Mouse (Mus musculus) forebrain, embryonic 12.5 days (tissue): ENCODE measurements around the gene Sel1l. TPM values are rescaled to one million over a fixed set of nuclear protein-coding genes. Genes with fewer than 3 reads are reported as not detected.

ENCODE experiments used
- ATAC-seq: fragments of 200-750 bp; cut with Nextera tagmentation; 2 replicates; pipeline ENCODE4 v1.8.0; 2017; ENCODE audit warnings: moderate TSS enrichment; ENCODE audit not compliant: low FRiP score
- H3K27ac ChIP-seq: fragments of 300-500 bp; sonication (generic); 2 replicates; pipeline ENCODE4 v1.5.1; 2016; ENCODE audit warnings: mild to moderate bottlenecking
- H3K27me3 ChIP-seq: fragments of 300-500 bp; sonication (generic); 2 replicates; pipeline ENCODE4 v1.6.1; 2016; ENCODE audit warnings: mild to moderate bottlenecking
- H3K36me3 ChIP-seq: fragments of 300-500 bp; sonication (generic); replicated peaks from 2 replicates; pipeline ENCODE4 v1.6.1; 2016; ENCODE audit warnings: mild to moderate bottlenecking
- H3K4me1 ChIP-seq: fragments of 300-500 bp; sonication (generic); 2 replicates; pipeline ENCODE4 v1.6.1; 2016
- H3K4me2 ChIP-seq: fragments of 300-500 bp; sonication (generic); 2 replicates; pipeline ENCODE4 v1.6.1; 2016; ENCODE audit warnings: mild to moderate bottlenecking, moderate library complexity
- H3K4me3 ChIP-seq: fragments of 300-500 bp; sonication (generic); replicated peaks from 2 replicates; pipeline ENCODE4 v1.5.1; 2016; ENCODE audit warnings: mild to moderate bottlenecking
- H3K9ac ChIP-seq: fragments of 300-500 bp; sonication (generic); 2 replicates; pipeline ENCODE4 v1.6.1; 2016; ENCODE audit warnings: mild to moderate bottlenecking
- H3K9me3 ChIP-seq: fragments of 300-500 bp; sonication (generic); 2 replicates; pipeline ENCODE4 v1.6.1; 2016
- WGBS: fragments of 180-500 bp; shearing (Covaris S2); methylation state at CpG from one replicate; pipeline ENCODE4 v1.1.7; 2016; 5-methylcytosine and 5-hydroxymethylcytosine counted together
- polyA plus RNA-seq: library from polyadenylated mRNA; unstranded; fragments of >200 nt; fragmentation: Nextera tagmentation; extraction: Ambion mirVana; gene quantifications from 2 replicates; pipeline ENCODE4 v1.2.1, GENCODE M21; 2016

Gene Sel1l
- polyA plus RNA-seq, 1 experiment from 2014 or later = 69.7 TPM

DNA sequence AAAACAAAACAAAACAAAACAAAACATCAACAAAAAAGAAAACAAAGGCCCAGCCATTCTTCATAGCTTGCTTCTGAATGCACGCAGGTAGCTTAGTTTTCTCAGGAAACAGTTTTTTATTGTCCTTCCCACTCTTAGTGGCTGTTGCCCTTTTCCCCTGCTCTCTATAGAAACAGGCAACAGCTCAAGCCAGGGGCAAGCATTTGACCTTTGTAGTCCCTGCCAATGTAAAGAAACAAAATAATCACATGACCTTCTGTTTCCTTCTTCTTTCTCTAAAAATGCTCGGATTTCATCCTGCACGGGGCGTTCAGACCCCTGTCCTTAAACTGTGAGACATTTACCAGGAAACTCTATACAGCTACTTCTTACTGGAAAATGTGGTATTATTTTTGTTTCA is 4.4 kb downstream of the Sel1l start:
- no peak overlapping the region for H3K9ac ChIP-seq
- H3K4me1 ChIP-seq = peaks cover 14% of the 10 kb centered on the region
- no peak overlapping the region for H3K4me2 ChIP-seq
- H3K36me3 ChIP-seq = peaks cover 30% of the 10 kb centered on the region
- no peak overlapping the region for H3K4me3 ChIP-seq
- 65% methylated on average over 4 of the region's 4 CpGs for WGBS
- no peak overlapping the region for H3K27ac ChIP-seq
- H3K9me3 ChIP-seq = no peaks in the 10 kb centered on the region
- H3K27me3 ChIP-seq = no peaks in the 10 kb centered on the region
- no peak for ATAC-seq

DNA sequence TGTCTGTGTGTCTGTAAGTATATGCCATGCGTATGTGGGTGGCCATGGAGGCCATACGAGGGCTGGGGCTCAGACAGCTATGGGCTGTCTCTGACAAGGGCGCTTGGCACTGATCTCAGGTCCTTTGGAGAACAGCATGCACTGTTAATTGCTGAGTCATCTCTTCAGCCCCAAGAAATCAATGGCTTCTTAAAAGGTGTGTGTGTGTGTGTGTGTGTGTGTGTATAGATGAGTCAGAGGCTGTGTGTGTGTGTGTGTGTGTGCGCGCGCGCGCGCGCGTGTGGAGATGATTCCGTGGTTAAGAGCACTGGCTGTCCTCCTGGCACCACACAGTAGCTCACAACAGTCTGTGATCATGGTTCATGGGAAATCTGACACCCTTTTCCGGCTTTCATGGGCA is 5.1 kb downstream of the Sel1l start:
- H3K9me3 ChIP-seq = no peaks in the 10 kb centered on the region
- peaks cover 14% of the 10 kb centered on the region for H3K4me1 ChIP-seq
- H3K27me3 ChIP-seq = no peaks in the 10 kb centered on the region
- no peak overlapping the region for H3K27ac ChIP-seq
- peaks cover 36% of the 10 kb centered on the region for H3K36me3 ChIP-seq
- no peak overlapping the region for H3K9ac ChIP-seq
- H3K4me2 ChIP-seq = no peak overlapping the region
- no peak for ATAC-seq
- WGBS = 94% methylated on average over 13 of the region's 13 CpGs
- no peak overlapping the region for H3K4me3 ChIP-seq

DNA sequence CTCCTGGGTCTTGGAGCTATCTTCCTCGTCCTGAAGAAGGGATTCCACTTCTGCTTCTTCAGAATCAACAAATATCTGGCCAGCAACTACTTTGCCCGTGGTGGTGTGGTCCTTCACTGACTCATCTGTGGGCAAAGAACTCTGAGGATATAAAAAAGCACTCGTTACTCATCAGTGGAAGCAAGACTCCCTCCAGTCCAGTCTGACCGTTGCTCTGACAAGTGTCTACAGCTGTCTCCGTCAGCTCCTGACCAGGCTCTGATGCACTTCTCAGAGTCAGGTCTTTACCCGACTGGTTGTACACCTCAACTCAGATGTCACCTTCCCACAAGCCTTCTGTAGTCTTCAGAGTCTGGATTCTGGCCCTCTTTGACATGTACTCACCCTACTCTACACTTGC is 7.2 kb downstream of the Sel1l start:
- no peaks in the 10 kb centered on the region for H3K4me1 ChIP-seq
- H3K9me3 ChIP-seq = no peaks in the 10 kb centered on the region
- no peaks in the 10 kb centered on the region for H3K27me3 ChIP-seq
- no peak for ATAC-seq
- 95% methylated on average over 6 of the region's 6 CpGs for WGBS
- H3K4me2 ChIP-seq = no peak overlapping the region
- H3K36me3 ChIP-seq = peaks cover 58% of the 10 kb centered on the region
- H3K27ac ChIP-seq = no peak overlapping the region
- no peak overlapping the region for H3K4me3 ChIP-seq
- H3K9ac ChIP-seq = no peak overlapping the region

DNA sequence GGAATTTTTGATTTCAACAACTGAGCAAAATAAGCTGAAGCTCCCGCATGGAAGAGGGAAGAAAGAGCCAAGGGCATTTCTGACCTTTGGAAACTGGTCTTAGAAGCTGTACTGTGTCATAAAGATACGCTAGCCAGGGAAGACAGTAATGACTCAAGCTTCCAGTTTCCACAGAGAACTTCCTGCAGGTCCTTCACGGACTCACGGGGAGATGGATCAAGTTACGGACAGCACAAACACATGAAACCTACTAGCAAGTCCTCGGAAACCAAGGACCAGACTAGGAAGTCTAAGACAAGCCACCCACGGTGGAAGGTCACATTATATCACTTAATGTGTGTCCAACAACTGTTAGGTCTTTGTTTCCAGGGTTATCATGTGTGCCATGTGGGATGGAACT is 10.7 kb downstream of the Sel1l start:
- H3K27ac ChIP-seq = no peak overlapping the region
- no peaks in the 10 kb centered on the region for H3K9me3 ChIP-seq
- ATAC-seq = no peak
- no peak overlapping the region for H3K4me3 ChIP-seq
- H3K36me3 ChIP-seq = peaks cover 85% of the 10 kb centered on the region
- H3K4me1 ChIP-seq = no peaks in the 10 kb centered on the region
- H3K27me3 ChIP-seq = no peaks in the 10 kb centered on the region
- no peak overlapping the region for H3K9ac ChIP-seq
- no peak overlapping the region for H3K4me2 ChIP-seq
- 91% methylated on average over 7 of the region's 7 CpGs for WGBS

DNA sequence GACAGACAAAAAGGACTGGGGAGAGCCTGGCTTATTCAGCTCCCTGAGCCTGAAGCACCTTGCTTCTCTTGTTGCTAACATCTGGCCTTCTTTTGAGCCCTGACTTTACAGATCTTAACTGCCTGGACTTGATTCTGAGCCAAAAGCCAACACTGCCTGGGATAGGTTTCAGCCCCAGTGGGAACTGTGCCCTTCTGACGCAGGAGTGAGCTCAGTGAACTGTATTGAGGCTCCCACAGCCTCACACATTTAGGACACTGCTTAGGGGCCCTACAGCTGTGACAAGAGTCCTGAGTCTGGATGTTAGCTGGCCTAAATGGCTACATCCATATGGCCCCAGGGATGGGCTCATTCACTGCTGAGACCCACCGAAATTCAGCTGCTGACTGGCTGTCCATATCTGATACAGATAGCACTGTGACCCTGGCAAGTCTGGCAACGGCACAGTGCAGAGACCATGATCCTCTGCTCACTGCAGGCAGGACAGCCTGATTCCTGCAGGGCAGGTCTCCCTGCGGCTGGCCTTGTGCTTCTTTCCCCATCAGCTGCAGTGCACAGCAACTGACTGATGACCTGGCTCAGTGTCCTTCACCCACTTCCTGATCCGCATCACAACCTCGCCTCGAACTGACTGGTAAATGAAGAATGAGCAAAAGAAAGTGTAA is 11.4 kb downstream of the Sel1l start:
- H3K9me3 ChIP-seq = no peaks in the 10 kb centered on the region

DNA sequence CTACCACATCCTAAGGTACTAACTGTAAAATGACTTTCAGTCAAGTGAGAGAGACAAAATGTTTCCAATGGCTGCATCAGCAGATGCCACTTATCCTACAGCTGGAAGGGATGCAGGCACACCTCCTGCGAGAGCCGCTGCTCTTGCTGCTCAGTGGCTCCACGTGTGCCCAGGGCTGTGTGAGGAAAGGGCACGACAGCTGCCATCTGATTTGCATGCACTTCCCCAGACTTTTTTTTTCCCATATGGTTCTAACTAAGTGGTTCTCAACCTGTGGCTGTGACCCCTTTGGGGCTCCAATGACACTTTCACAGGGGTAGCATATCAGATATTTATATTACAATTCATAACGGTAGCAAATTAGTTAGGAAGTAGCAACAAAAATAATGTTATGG is 15.0 kb downstream of the Sel1l start:
- no peak for ATAC-seq
- H3K9me3 ChIP-seq = no peaks in the 10 kb centered on the region
- H3K9ac ChIP-seq = no peak overlapping the region
- no peak overlapping the region for H3K27ac ChIP-seq
- no peaks in the 10 kb centered on the region for H3K4me1 ChIP-seq
- H3K36me3 ChIP-seq = peaks cover 79% of the 10 kb centered on the region
- WGBS = 78% methylated on average over 5 of the region's 5 CpGs
- H3K27me3 ChIP-seq = no peaks in the 10 kb centered on the region
- no peak overlapping the region for H3K4me2 ChIP-seq
- H3K4me3 ChIP-seq = no peak overlapping the region

More for the DNA sequence above, 11.4 kb downstream of the Sel1l start:
- WGBS = 91% methylated on average over 7 of the region's 7 CpGs
- ATAC-seq = no peak
- Histone ChIP-seq H3K4me3 (no peak overlapping the region), H3K4me2 (no peak overlapping the region), H3K27ac (no peak overlapping the region), H3K4me1 (no peaks in the 10 kb centered on the region), H3K36me3 (peaks cover 89% of the 10 kb centered on the region), H3K27me3 (no peaks in the 10 kb centered on the region), H3K9ac (no peak overlapping the region)

DNA sequence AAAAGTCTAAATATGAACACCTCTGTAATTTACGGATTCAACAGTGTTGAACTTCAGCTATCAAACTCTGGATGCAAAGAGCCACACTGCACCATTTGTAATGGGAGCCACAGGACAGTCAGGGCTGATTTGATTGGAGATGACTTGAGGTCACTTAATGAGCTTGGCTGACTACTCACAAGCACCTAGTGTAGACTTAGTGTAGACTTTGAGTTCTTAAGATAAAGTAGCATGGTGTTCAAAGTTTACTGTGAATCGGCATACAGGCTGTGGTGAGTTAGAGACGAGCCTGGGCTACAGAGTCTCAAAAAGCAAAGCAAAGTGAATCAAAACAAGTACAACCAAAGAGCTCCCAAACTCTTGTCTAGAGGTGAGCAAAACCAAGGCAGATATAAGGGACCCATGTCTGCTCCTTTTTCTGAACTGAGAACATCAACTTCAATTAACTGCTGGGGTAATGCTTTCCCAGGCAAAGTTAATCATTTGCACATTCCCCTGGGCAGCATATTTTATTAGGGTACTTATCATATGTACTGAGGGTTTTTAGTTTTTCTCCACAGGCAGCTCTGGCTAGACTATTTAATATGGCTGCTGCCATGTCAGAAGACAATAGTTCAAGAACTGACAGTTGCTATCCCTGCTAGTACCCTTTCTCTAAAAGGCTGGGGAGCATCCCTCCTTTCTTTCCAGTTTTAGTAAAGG is 15.6 kb downstream of the Sel1l start:
- no peak overlapping the region for H3K27ac ChIP-seq

DNA sequence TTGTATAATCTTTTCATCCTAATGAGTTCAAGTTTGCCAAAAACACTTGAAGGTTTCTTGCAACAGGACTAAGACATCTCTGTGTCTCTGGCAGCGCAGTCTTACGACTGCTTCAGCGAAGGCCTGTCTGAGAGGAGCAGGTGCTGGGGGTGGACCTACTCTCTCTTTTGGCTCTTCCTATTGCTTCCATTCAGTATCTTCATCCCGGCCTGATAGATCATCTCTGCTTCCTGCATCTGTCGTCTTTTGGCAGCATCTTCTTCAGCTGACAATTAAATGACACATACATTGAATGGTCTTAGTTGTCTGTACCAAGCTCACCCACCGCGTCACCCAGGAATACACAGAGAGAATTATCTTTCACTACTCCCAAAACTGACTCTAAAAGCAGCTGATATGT is 17.5 kb downstream of the Sel1l start:
- 95% methylated on average over 7 of the region's 7 CpGs for WGBS
- H3K4me1 ChIP-seq = no peaks in the 10 kb centered on the region
- no peak for ATAC-seq
- no peak overlapping the region for H3K9ac ChIP-seq
- peaks cover 66% of the 10 kb centered on the region for H3K36me3 ChIP-seq
- no peaks in the 10 kb centered on the region for H3K27me3 ChIP-seq
- H3K9me3 ChIP-seq = no peaks in the 10 kb centered on the region
- H3K4me2 ChIP-seq = no peak overlapping the region
- no peak overlapping the region for H3K27ac ChIP-seq
- no peak overlapping the region for H3K4me3 ChIP-seq

More for the DNA sequence above, 15.6 kb downstream of the Sel1l start:
- no peaks in the 10 kb centered on the region for H3K4me1 ChIP-seq
- H3K4me3 ChIP-seq = no peak overlapping the region
- H3K9me3 ChIP-seq = no peaks in the 10 kb centered on the region
- peaks cover 77% of the 10 kb centered on the region for H3K36me3 ChIP-seq
- no peak for ATAC-seq
- 95% methylated on average over 3 of the region's 3 CpGs for whole genome bisulfite sequencing
- H3K9ac ChIP-seq = no peak overlapping the region
- H3K27me3 ChIP-seq = no peaks in the 10 kb centered on the region
- no peak overlapping the region for H3K4me2 ChIP-seq

DNA sequence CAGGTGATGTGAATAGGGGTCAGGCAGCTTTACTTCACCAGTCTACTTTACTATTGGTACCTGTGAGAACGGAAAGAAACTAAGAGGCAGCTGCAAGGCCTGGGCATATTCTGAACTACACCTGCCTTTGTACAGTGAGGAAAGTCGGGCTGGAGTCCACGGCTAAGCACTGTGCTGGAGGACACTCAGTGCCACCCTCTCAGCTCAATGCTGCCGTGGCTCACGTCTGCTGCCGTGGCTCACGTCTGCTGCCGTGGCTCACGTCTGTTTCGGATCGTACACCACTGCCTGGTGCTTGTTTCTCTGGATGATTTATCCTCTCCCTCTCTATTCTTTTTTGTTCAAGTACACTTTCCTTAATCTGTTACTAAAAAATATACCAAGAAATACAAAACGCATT is 28.5 kb downstream of the Sel1l start:
- ATAC-seq = no peak
- Histone ChIP-seq H3K9me3 (no peaks in the 10 kb centered on the region), H3K9ac (no peak overlapping the region), H3K36me3 (peaks cover 65% of the 10 kb centered on the region), H3K27me3 (no peaks in the 10 kb centered on the region), H3K4me2 (no peak overlapping the region), H3K4me3 (no peak overlapping the region), H3K4me1 (no peaks in the 10 kb centered on the region), H3K27ac (no peak overlapping the region)
- 95% methylated on average over 12 of the region's 12 CpGs for WGBS

DNA sequence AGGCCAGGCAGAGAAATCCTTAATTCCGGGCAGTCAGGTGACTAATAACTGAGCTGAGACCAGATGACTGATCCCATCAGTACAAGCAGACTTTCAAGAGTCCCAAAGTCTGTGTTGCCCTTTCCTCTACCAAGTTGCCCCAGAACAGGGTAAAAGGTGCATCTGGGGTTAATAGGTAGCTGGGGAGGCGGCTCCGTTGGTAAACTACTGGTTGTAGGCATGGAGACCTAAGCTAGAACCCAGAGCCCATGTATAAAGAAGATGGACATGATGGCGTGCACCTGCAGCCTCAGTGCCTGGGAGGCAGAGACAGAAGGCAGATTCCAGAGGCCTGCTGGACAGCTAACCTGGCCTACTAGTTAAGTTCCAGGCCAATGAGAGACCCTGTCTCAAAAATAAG is 30.2 kb downstream of the Sel1l start:
- Histone ChIP-seq H3K27ac (no peak overlapping the region), H3K4me1 (no peaks in the 10 kb centered on the region), H3K27me3 (no peaks in the 10 kb centered on the region), H3K4me3 (no peak overlapping the region), H3K9me3 (no peaks in the 10 kb centered on the region), H3K9ac (no peak overlapping the region), H3K4me2 (no peak overlapping the region), H3K36me3 (peaks cover 69% of the 10 kb centered on the region)
- no peak for ATAC-seq
- 89% methylated on average over 4 of the region's 4 CpGs for WGBS

DNA sequence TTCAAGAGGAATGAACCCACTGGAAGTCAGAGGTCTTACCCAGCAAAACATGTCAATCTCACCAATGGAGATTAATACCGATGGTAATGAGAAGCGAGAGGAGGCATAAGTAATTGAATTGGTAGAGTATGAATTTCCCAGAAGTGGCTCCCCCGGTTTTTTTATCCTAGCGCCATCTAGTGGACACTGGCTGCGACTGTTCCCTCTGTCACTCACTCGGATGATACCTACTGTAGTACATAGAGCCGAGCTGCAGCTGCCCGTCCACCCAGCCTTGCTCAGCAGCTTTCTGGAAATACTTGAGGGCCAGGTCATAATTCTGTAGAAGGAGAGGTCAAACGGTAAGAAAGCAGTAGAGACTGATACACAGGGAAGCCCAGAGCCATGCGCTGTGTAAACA is 33.0 kb downstream of the Sel1l start:
- 28% methylated on average over 10 of the region's 10 CpGs for WGBS
- ATAC-seq = peak; percentile 75
- Histone ChIP-seq H3K27ac (no peak overlapping the region), H3K9ac (no peak overlapping the region), H3K4me1 (no peaks in the 10 kb centered on the region), H3K4me3 (no peak overlapping the region), H3K9me3 (no peaks in the 10 kb centered on the region), H3K27me3 (no peaks in the 10 kb centered on the region), H3K4me2 (no peak overlapping the region), H3K36me3 (peaks cover 71% of the 10 kb centered on the region)

DNA sequence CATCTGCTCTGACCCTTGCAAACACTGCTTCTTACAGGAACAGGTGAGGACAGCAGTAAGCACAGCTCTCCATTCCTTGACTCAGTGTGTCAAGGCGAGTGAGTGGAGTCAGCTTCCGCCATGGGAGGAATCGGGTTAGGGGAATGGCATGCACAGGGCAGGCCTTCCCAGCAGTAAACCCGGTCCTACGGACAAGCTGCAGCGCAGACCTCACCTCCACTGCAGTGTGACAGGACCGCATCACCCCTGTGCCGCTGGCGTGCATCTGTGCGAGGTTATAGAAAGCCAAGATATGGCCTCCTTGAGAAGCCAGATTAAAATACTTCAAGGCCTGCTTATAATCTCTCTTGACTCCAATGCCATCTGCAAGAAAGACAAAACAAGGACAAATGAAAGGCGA is 33.4 kb downstream of the Sel1l start:
- Histone ChIP-seq H3K4me1 (no peaks in the 10 kb centered on the region), H3K4me2 (no peak overlapping the region), H3K36me3 (peaks cover 74% of the 10 kb centered on the region), H3K4me3 (no peak overlapping the region), H3K27ac (no peak overlapping the region), H3K9ac (no peak overlapping the region), H3K27me3 (no peaks in the 10 kb centered on the region), H3K9me3 (no peaks in the 10 kb centered on the region)
- 86% methylated on average over 11 of the region's 11 CpGs for WGBS
- ATAC-seq = no peak

DNA sequence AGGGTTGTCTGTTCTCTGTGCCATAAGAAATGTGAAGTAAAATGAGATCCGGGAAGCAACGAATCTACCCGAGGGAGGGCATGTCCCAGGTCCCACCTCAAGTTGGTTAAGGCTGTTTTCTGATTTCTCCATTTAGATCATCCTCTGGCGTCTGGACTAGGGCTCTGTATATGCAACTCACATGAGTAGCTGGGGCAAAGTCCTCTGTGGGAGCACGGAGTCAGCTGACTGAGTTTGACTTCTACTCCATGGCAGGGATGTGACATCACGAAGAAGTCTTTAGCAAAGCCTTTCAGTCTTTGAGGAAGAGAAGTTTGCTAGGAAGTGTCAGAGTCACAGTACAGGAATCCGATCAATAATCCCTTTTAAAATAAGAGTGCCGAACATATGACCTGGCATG is 40.0 kb downstream of the Sel1l start:
- Histone ChIP-seq H3K9ac (no peak overlapping the region), H3K4me2 (no peak overlapping the region), H3K4me3 (no peak overlapping the region), H3K27ac (no peak overlapping the region), H3K9me3 (no peaks in the 10 kb centered on the region), H3K4me1 (no peaks in the 10 kb centered on the region), H3K27me3 (no peaks in the 10 kb centered on the region), H3K36me3 (peaks cover 62% of the 10 kb centered on the region)
- ATAC-seq = no peak
- WGBS = 92% methylated on average over 8 of the region's 8 CpGs
